Mouse (Mus musculus) common myeloid progenitor, adult 5-6 weeks (primary cell): ENCODE data around the gene Vmn1r172. TPM values are rescaled to one million over a fixed set of nuclear protein-coding genes. Genes with fewer than 3 reads are reported as not detected.
"Not testable (repeated sequence)": the region's sequence is repeated elsewhere in the genome, so short reads cannot be mapped to it uniquely, and the experiment has no call there.

Experiments used
- ATAC-seq: replicated peaks from 2 replicates; pipeline ENCODE4 v1.8.0; 2016; ENCODE audit warnings: low read depth, mild to moderate bottlenecking, moderate TSS enrichment, inconsistent platforms; ENCODE audit not compliant: poor library complexity, severe bottlenecking
- total RNA-seq: library from RNA; stranded (forward); fragments of 200-1000, 187-1606 nt; gene quantifications from 2 replicates; pipeline ENCODE4 v1.2.3, GENCODE M21; 2017

Vmn1r172 gene
- total RNA-seq: not detected in 2 replicates

- ATAC-seq: no peak
Observed at GRCm38 (mm10) chr7:23658016-23658415, at the start of gene Vmn1r172. TSS of gene Vmn1r172 (plus strand) at chr7:23658316.

- no peak for ATAC-seq
Observed at GRCm38 (mm10) chr7:23630422-23630821, 27.7 kb upstream of the Vmn1r172 start, which contains the start of gene Vmn1r171. TSS of gene Vmn1r171 (plus strand) at chr7:23630722.

GRCm38 (mm10) chr7:23700403-23700802 is 42.3 kb downstream of the Vmn1r172 start, which contains the start of gene Vmn1r173:
TSS of gene Vmn1r173 (plus strand) at chr7:23700703.
- not testable (repeated sequence) for ATAC-seq

Other genes starting within 250 kb of the Vmn1r172 start
- not detected in 2 replicates for gene Vmn1r167, start 151.1 kb upstream of the Vmn1r172 start, total RNA-seq
- gene Vmn1r168, start 118.6 kb upstream of the Vmn1r172 start, total RNA-seq: not detected in 2 replicates
- not detected in 2 replicates for gene Vmn1r169, start 82.8 kb upstream of the Vmn1r172 start, total RNA-seq
- not detected in 2 replicates for gene Vmn1r170, start 52.1 kb upstream of the Vmn1r172 start, total RNA-seq
- not detected in 2 replicates for gene Vmn1r171, start 27.6 kb upstream of the Vmn1r172 start, total RNA-seq
- gene Vmn1r173, start 42.4 kb downstream of the Vmn1r172 start, total RNA-seq: not detected in 2 replicates
- not detected in 2 replicates for gene Vmn1r174, start 94.0 kb downstream of the Vmn1r172 start, total RNA-seq
- gene Vmn1r175, start 152.3 kb downstream of the Vmn1r172 start, total RNA-seq: not detected in 2 replicates
- gene Vmn1r176, start 179.1 kb downstream of the Vmn1r172 start, total RNA-seq: not detected in 2 replicates
- gene Vmn1r177, start 208.1 kb downstream of the Vmn1r172 start, total RNA-seq: not detected in 2 replicates
- not detected in 2 replicates for gene Vmn1r178, start 233.7 kb downstream of the Vmn1r172 start, total RNA-seq